Mouse (Mus musculus) cortical plate, adult 2 months (tissue): ENCODE data around the gene Tango2.

Experiments used
- CTCF ChIP-seq: fragments of 200-500 bp; IDR thresholded peaks from 2 replicates; pipeline ENCODE4 v1.5.1; 2011; ENCODE audit warnings: mild to moderate bottlenecking, control low read depth, low read length; ENCODE audit not compliant: insufficient read depth; ENCODE audit errors: extremely low read depth
- POLR2A ChIP-seq: fragments of 200-500 bp; IDR thresholded peaks from 2 replicates; pipeline ENCODE4 v1.6.1; 2011; ENCODE audit warnings: mild to moderate bottlenecking, low read length, control low read depth; ENCODE audit not compliant: insufficient read depth; ENCODE audit errors: extremely low read depth

- TF ChIP-seq CTCF (no peak), POLR2A (no peak)
Measured at GRCm38 (mm10) chr16:18396791-18397621, 49.1 kb upstream of the Tango2 start.
